Mouse (Mus musculus): Measurements from ENCODE around the gene Pltp. TPM values are rescaled to one million over a fixed set of nuclear protein-coding genes. Genes with fewer than 3 reads are reported as not detected.
A peak's percentile ranks its signal among the peaks of the same experiment; 100 is the strongest.
"Not testable (repeated sequence)": the region's sequence is repeated elsewhere in the genome, so short reads cannot be mapped to it uniquely, and the experiment has no call there.

Gene Pltp
- polyA plus RNA-seq, 1 experiment from 2014 or later = 113 TPM

- H3K4me3 ChIP-seq = no peak overlapping the region
- H3K9ac ChIP-seq (replicated peaks) = no peak overlapping the region
- peaks cover 36% of the 10 kb centered on the region for H3K27me3 ChIP-seq
- H3K27ac ChIP-seq (replicated peaks) = no peak overlapping the region
- peaks cover 22% of the 10 kb centered on the region for H3K4me1 ChIP-seq
- no peak overlapping the region for H3K4me2 ChIP-seq (replicated peaks)
- no peaks in the 10 kb centered on the region for H3K36me3 ChIP-seq
- no peaks in the 10 kb centered on the region for H3K9me3 ChIP-seq
- ATAC-seq (ENCODE audit: low FRiP score, low read depth) = no peak
- WGBS = 77% methylated on average over 4 of the region's 4 CpGs
These were observed 3.6 kb upstream of the Pltp start for GRCm38 (mm10) chr2:164861094-164861493.

DNA sequence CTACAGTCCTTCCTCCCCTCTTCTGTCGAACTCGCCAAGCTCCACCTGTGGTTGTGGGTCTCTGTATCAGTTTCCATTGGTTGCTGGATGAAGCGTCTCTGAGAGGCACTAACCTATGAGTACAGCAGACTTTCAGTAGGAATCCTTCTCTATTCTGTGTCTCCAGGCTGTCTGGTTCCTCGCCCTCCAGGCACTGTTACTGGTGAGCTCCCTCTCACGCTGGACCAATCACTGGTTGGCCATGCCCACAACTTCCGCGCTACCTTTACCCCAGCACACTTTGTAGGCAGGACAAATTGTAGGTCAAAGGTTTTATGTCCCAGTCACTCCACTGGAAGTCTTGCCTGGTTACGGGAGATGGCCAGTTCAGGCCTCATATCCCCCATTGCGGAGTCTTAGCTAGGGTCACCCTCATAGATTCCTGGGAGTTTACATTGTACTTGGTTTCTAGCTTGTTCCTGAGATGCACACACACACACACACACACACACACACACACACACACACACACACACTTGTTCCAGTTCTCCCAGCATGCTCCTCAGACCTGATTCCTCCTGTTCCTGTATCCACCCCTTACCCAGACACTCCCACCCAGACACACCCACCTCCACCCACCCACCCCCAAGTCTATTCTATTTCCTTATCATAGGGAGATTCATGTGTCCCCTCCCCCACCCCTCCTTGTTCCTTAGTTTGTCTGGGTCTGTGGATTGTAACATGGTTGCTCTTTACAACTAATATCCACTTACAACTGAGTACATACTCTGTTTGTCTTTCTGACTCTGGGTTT, 2.3 kb upstream of the Pltp start:
- 58% methylated on average over 9 of the region's 9 CpGs for WGBS
- ATAC-seq (ENCODE audit: low FRiP score, low read depth) = no peak
- Histone ChIP-seq H3K36me3 (no peaks in the 10 kb centered on the region), H3K4me3 (no peak overlapping the region), H3K9ac (replicated peaks) (no peak overlapping the region), H3K4me1 (peaks cover 22% of the 10 kb centered on the region), H3K27ac (replicated peaks) (no peak overlapping the region), H3K9me3 (no peaks in the 10 kb centered on the region), H3K4me2 (replicated peaks) (no peak overlapping the region), H3K27me3 (peaks cover 43% of the 10 kb centered on the region)

DNA sequence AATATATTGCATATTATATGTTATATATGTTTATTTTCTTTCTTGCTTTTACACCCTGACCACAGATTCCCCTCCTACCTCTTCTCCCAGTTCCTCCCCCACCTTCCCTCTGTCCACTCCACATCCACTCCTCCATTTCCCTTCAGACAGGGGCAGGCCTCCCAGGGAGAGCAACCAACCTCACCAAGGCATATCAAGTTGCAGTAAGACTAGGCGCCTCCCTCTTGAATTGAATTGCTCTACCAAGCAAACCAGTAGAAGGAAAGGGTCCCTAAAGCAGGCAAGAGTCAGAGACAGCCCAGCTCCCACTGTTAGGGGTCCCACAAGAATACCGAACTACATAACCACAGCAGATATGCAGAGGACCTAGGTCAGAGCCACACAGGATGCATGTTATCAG, 1.6 kb upstream of the Pltp start:
- Histone ChIP-seq H3K9me3 (no peaks in the 10 kb centered on the region), H3K4me3 (no peak overlapping the region), H3K9ac (replicated peaks) (no peak overlapping the region), H3K36me3 (no peaks in the 10 kb centered on the region), H3K4me2 (replicated peaks) (no peak overlapping the region), H3K27me3 (peaks cover 46% of the 10 kb centered on the region), H3K4me1 (peaks cover 22% of the 10 kb centered on the region), H3K27ac (replicated peaks) (no peak overlapping the region)
- WGBS = 56% methylated on average over 2 of the region's 2 CpGs
- ATAC-seq (ENCODE audit: low FRiP score, low read depth) = no peak

DNA sequence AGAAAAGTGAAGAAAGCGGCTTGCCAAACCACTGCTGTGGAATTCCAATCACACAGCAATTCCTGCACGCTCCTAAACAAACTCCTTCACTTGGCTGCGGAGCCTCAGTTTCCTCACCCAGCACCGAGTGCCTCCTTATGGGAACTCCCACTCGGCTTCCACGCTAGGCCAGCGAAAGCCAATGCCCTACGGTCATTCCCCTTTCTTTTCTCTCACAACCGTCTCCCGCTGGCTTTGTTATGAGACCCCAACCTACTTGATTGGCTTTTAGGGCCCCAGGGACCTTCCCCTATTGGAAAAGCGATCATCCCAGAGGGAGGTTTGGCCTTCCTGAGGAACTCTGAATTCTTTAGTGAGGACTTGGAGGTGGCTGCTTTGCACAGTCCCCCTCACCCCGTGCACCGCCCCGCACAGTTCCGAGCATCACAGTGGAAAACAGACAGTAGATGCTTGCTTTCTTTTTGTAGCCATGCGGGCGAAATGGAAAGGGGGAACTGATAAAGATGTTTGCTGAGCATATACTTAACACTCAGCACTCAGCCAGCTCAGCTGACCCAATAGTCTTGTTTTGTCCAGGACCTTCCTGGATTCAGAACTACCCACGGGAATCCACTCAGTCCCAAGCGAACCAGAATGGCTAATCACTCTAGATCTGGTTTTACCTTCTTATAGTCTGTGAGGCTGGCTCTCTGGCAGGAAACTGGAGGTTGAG, 487 bp upstream of the Pltp start:
- Histone ChIP-seq H3K9me3 (no peaks in the 10 kb centered on the region), H3K27me3 (peaks cover 46% of the 10 kb centered on the region), H3K27ac (replicated peaks) (0 out of 2 replicates have a peak overlapping the region, but pooled peaks have one; percentile 58), H3K4me2 (replicated peaks) (peak overlapping the region; percentile 95), H3K4me1 (peaks cover 22% of the 10 kb centered on the region), H3K4me3 (peak overlapping the region; percentile 52), H3K36me3 (no peaks in the 10 kb centered on the region), H3K9ac (replicated peaks) (peak overlapping the region; percentile 66)
- ATAC-seq (ENCODE audit: low FRiP score, low read depth) = no peak; the same call in 1 of the 2 replicates
- WGBS = 3% methylated on average over 19 of the region's 19 CpGs

- Histone ChIP-seq H3K27ac (replicated peaks) (0 out of 2 replicates have a peak overlapping the region, but pooled peaks have one; percentile 58), H3K4me1 (peaks cover 22% of the 10 kb centered on the region), H3K4me2 (replicated peaks) (peak overlapping the region; percentile 95), H3K36me3 (0 out of 2 replicates have a peak, but pooled peaks cover 4% of the 10 kb centered on the region), H3K9me3 (no peaks in the 10 kb centered on the region), H3K4me3 (peak overlapping the region; percentile 52), H3K27me3 (peaks cover 46% of the 10 kb centered on the region), H3K9ac (replicated peaks) (peak overlapping the region; percentile 66)
- ATAC-seq (ENCODE audit: low FRiP score, low read depth) = peak; percentile 13; the same call in 1 of the 2 replicates
- 1% methylated on average over 42 of the region's 42 CpGs for WGBS
These were observed 1.0 kb downstream of the Pltp start for GRCm38 (mm10) chr2:164856309-164857100.

- peaks cover 46% of the 10 kb centered on the region for H3K27me3 ChIP-seq
- peaks cover 11% of the 10 kb centered on the region; the same call in 1 of the 2 replicates for H3K36me3 ChIP-seq
- H3K4me2 ChIP-seq (replicated peaks) = 0 out of 2 replicates have a peak overlapping the region, but pooled peaks have one; percentile 95
- peaks cover 22% of the 10 kb centered on the region for H3K4me1 ChIP-seq
- peak overlapping the region; percentile 52; the same call in 1 of the 2 replicates for H3K4me3 ChIP-seq
- not testable (repeated sequence) for H3K27ac ChIP-seq (replicated peaks); H3K9ac ChIP-seq (replicated peaks); H3K9me3 ChIP-seq; ATAC-seq (ENCODE audit: low FRiP score, low read depth)
- WGBS = 72% methylated on average over 5 of the region's 5 CpGs
These were observed 1.9 kb downstream of the Pltp start for GRCm38 (mm10) chr2:164855572-164855971.

DNA sequence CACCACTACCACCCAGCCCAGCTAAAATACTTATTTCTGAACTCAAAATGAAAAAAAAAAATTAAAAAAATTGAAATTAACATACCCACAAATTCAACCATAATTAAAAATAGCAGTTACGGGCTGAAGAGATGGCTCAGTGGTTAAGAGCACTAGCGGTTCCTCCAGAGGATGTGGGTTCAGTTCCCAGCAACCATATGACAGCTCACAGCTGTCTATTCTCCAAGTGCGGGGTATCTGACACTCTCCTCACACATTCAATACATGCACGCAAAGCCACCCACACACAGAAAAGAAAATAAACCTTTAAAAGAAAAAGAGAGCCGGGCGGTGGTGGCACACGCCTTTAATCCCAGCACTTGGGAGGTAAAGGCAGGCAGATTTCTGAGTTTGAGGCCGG, 7.5 kb downstream of the Pltp start:
- Histone ChIP-seq H3K4me2 (replicated peaks) (no peak overlapping the region), H3K9ac (replicated peaks) (no peak overlapping the region), H3K4me3 (no peak overlapping the region), H3K27me3 (peaks cover 5% of the 10 kb centered on the region; the same call in 1 of the 2 replicates), H3K36me3 (peaks cover 23% of the 10 kb centered on the region; the same call in 1 of the 2 replicates), H3K27ac (replicated peaks) (no peak overlapping the region), H3K9me3 (no peaks in the 10 kb centered on the region), H3K4me1 (no peaks in the 10 kb centered on the region)
- WGBS = 87% methylated on average over 8 of the region's 8 CpGs
- ATAC-seq (ENCODE audit: low FRiP score, low read depth) = no peak

GRCm38 (mm10) chr2:164845782-164846181, 11.7 kb downstream of the Pltp start:
- ATAC-seq (ENCODE audit: low FRiP score, low read depth) = no peak
- H3K27me3 ChIP-seq = no peaks in the 10 kb centered on the region
- peaks cover 12% of the 10 kb centered on the region; the same call in 1 of the 2 replicates for H3K36me3 ChIP-seq
- 54% methylated on average over 3 of the region's 3 CpGs for WGBS
- H3K9ac ChIP-seq (replicated peaks) = no peak overlapping the region
- no peaks in the 10 kb centered on the region for H3K9me3 ChIP-seq
- no peaks in the 10 kb centered on the region for H3K4me1 ChIP-seq
- H3K4me2 ChIP-seq (replicated peaks) = no peak overlapping the region
- no peak overlapping the region for H3K4me3 ChIP-seq
- no peak overlapping the region for H3K27ac ChIP-seq (replicated peaks)

DNA sequence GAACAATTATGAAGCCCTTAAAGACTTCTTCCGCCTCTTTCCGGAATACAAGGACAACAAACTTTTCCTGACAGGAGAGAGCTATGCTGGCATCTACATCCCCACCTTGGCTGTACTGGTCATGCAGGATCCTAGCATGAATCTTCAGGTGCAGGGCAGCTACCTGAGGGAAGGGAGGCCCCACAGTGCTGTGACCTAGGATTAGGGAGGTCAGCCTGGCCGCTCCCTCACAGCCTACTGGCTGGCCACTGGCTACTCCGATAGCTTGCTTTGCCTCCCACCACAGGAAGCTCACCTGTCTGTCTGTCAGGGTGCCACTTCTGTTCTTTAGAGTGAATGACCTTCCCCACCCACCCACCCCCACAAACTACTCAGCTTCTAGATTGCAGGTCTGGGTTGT, 22.3 kb downstream of the Pltp start:
- Histone ChIP-seq H3K36me3 (peaks cover 31% of the 10 kb centered on the region), H3K9ac (replicated peaks) (no peak overlapping the region), H3K4me3 (no peak overlapping the region; the same call in 1 of the 2 replicates), H3K4me2 (replicated peaks) (0 out of 2 replicates have a peak overlapping the region, but pooled peaks have one; percentile 100), H3K4me1 (peaks cover 19% of the 10 kb centered on the region), H3K9me3 (no peaks in the 10 kb centered on the region), H3K27ac (replicated peaks) (no peak overlapping the region), H3K27me3 (no peaks in the 10 kb centered on the region)
- ATAC-seq (ENCODE audit: low FRiP score, low read depth) = no peak
- WGBS = 96% methylated on average over 4 of the region's 4 CpGs

DNA sequence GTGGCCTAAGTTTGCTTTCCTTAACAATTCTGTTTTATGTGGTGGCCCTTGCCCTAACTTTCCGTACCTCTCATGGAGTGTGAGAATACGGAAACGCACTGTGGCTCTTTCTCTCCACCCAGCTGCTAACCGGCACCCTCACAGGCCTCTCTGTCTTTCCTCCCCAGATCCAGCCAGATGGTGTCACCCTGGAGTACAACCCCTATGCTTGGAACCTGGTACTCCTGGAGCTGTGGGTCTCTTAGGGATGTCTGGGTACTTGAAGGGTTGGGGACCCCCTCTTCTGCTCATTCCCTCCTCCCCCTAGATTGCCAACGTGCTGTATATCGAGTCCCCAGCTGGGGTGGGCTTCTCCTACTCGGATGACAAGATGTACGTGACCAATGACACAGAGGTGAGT, 23.0 kb downstream of the Pltp start:
- H3K4me3 ChIP-seq = peak overlapping the region; percentile 76
- no peaks in the 10 kb centered on the region for H3K9me3 ChIP-seq
- H3K9ac ChIP-seq (replicated peaks) = peak overlapping the region; percentile 83
- peak overlapping the region; percentile 100 for H3K4me2 ChIP-seq (replicated peaks)
- peaks cover 25% of the 10 kb centered on the region for H3K36me3 ChIP-seq
- no peaks in the 10 kb centered on the region for H3K27me3 ChIP-seq
- no peak; the same call in 1 of the 2 replicates for ATAC-seq (ENCODE audit: low FRiP score, low read depth)
- no peak overlapping the region for H3K27ac ChIP-seq (replicated peaks)
- 46% methylated on average over 8 of the region's 8 CpGs for WGBS
- H3K4me1 ChIP-seq = peaks cover 19% of the 10 kb centered on the region

- Histone ChIP-seq H3K27me3 (no peaks in the 10 kb centered on the region), H3K27ac (replicated peaks) (peak within 1 kb of the TSS; percentile 70), H3K4me3 (peak within 1 kb of the TSS; percentile 76), H3K9me3 (no peaks in the 10 kb centered on the region), H3K36me3 (peaks cover 14% of the 10 kb centered on the region), H3K4me1 (peaks cover 19% of the 10 kb centered on the region), H3K9ac (replicated peaks) (peak within 1 kb of the TSS; percentile 83), H3K4me2 (replicated peaks) (peak within 1 kb of the TSS; percentile 100)
- peak; percentile 71 for ATAC-seq (ENCODE audit: low FRiP score, low read depth)
- under 1% methylated on average over 31 of the region's 31 CpGs for whole genome bisulfite sequencing
These were observed 24.1 kb downstream of the Pltp start, which contains the start of gene Neurl2 for GRCm38 (mm10) chr2:164833314-164833959. TSS of gene Neurl2 (minus strand) at chr2:164833456.

Measured in midbrain, embryonic 12.5 days (tissue).